Mouse (Mus musculus): ENCODE data around the gene P2rx7. TPM values are rescaled to one million over a fixed set of nuclear protein-coding genes. Genes with fewer than 3 reads are reported as not detected.

P2rx7 gene
- polyA plus RNA-seq, 1 experiment = 1.6 TPM

- TF ChIP-seq MYOD1 (IDR thresholded peaks at IDR 0.05; ENCODE audit: control insufficient read depth, insufficient read length, low read depth) (no peak), CEBPB (IDR thresholded peaks at IDR 0.05; ENCODE audit: low read depth) (no peak), MYOG (IDR thresholded peaks at IDR 0.05; ENCODE audit: control insufficient read depth, extremely low read depth, insufficient read length) (no peak), USF1 (IDR thresholded peaks at IDR 0.05; ENCODE audit: low read depth) (no peak), FOSL1 (IDR thresholded peaks at IDR 0.05; ENCODE audit: insufficient read depth, low read length, poor library complexity, severe bottlenecking) (no peak), CTCF (IDR thresholded peaks at IDR 0.05; ENCODE audit: control insufficient read depth, insufficient read depth, insufficient read length) (no peak), MAX (IDR thresholded peaks at IDR 0.05) (no peak)
- no peaks in the 10 kb centered on the region for H3K79me2 ChIP-seq (ENCODE audit: control insufficient read depth, insufficient read depth)
- no peak overlapping the region for H3K4me3 ChIP-seq (ENCODE audit: insufficient read depth, poor library complexity, severe bottlenecking)
- no peak overlapping the region for H3ac ChIP-seq (ENCODE audit: control insufficient read depth, insufficient read length, low read depth)
- H3K79me3 ChIP-seq (ENCODE audit: low read depth) = no peaks in the 10 kb centered on the region
- no peaks in the 10 kb centered on the region for H3K27me3 ChIP-seq (ENCODE audit: control insufficient read depth, insufficient read depth, insufficient read length)
- H3K36me3 ChIP-seq (ENCODE audit: control insufficient read depth, insufficient read depth) = no peaks in the 10 kb centered on the region
Measured at GRCm38 (mm10) chr5:122702156-122702555, 58.4 kb downstream of the P2rx7 start.

- Histone ChIP-seq H3K79me2 (ENCODE audit: control insufficient read depth, insufficient read depth) (no peaks in the 10 kb centered on the region), H3K27me3 (ENCODE audit: control insufficient read depth, insufficient read depth, insufficient read length) (no peaks in the 10 kb centered on the region), H3K36me3 (ENCODE audit: control insufficient read depth, insufficient read depth) (no peaks in the 10 kb centered on the region), H3ac (ENCODE audit: control insufficient read depth, insufficient read length, low read depth) (no peak overlapping the region), H3K79me3 (ENCODE audit: low read depth) (no peaks in the 10 kb centered on the region), H3K4me3 (ENCODE audit: insufficient read depth, poor library complexity, severe bottlenecking) (no peak overlapping the region)
- no peak for TF ChIP-seq CTCF (IDR thresholded peaks at IDR 0.05; ENCODE audit: control insufficient read depth, insufficient read depth, insufficient read length)
Measured at GRCm38 (mm10) chr5:122703574-122703973, 59.9 kb downstream of the P2rx7 start.

GRCm38 (mm10) chr5:122704571-122704970, 60.9 kb downstream of the P2rx7 start:
- Histone ChIP-seq H3K4me3 (ENCODE audit: insufficient read depth, poor library complexity, severe bottlenecking) (no peak overlapping the region), H3K36me3 (ENCODE audit: control insufficient read depth, insufficient read depth) (no peaks in the 10 kb centered on the region), H3K79me2 (ENCODE audit: control insufficient read depth, insufficient read depth) (no peaks in the 10 kb centered on the region), H3K79me3 (ENCODE audit: low read depth) (no peaks in the 10 kb centered on the region), H3K27me3 (ENCODE audit: control insufficient read depth, insufficient read depth, insufficient read length) (no peaks in the 10 kb centered on the region), H3ac (ENCODE audit: control insufficient read depth, insufficient read length, low read depth) (no peak overlapping the region)
- no peak for TF ChIP-seq USF1 (IDR thresholded peaks at IDR 0.05; ENCODE audit: low read depth)
- TF ChIP-seq CTCF (IDR thresholded peaks at IDR 0.05; ENCODE audit: control insufficient read depth, insufficient read depth, insufficient read length) = no peak
- no peak for TF ChIP-seq MAX (IDR thresholded peaks at IDR 0.05)
- no peak for TF ChIP-seq FOSL1 (IDR thresholded peaks at IDR 0.05; ENCODE audit: insufficient read depth, low read length, poor library complexity, severe bottlenecking)
- TF ChIP-seq CEBPB (IDR thresholded peaks at IDR 0.05; ENCODE audit: low read depth) = no peak
- TF ChIP-seq MYOG (IDR thresholded peaks at IDR 0.05; ENCODE audit: control insufficient read depth, extremely low read depth, insufficient read length) = no peak
- TF ChIP-seq MYOD1 (IDR thresholded peaks at IDR 0.05; ENCODE audit: control insufficient read depth, insufficient read length, low read depth) = no peak

DNA sequence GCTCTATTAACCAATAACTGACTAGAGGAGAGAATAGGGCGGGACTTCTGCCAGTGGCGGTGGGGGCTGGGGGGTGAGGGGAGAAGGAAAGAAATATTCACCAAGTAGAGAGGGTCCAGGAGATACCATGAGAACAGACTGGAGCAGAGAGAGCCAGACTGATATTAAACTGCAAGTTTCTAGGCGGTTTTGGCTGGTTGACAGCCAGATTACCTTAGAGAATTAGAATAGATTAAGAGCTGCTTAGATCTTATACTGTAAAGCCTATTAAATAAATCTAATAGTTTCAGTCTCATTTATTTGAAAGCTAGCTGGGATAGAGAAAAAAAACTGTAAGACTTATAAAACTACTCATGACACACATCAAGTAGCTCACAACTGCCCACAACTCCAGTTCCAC, 61.5 kb downstream of the P2rx7 start:
- TF ChIP-seq CTCF (IDR thresholded peaks at IDR 0.05; ENCODE audit: control insufficient read depth, insufficient read depth, insufficient read length) (no peak), FOSL1 (IDR thresholded peaks at IDR 0.05; ENCODE audit: insufficient read depth, low read length, poor library complexity, severe bottlenecking) (no peak), MYOG (IDR thresholded peaks at IDR 0.05; ENCODE audit: control insufficient read depth, extremely low read depth, insufficient read length) (no peak), CEBPB (IDR thresholded peaks at IDR 0.05; ENCODE audit: low read depth) (no peak), MAX (IDR thresholded peaks at IDR 0.05) (no peak), USF1 (IDR thresholded peaks at IDR 0.05; ENCODE audit: low read depth) (no peak)

DNA sequence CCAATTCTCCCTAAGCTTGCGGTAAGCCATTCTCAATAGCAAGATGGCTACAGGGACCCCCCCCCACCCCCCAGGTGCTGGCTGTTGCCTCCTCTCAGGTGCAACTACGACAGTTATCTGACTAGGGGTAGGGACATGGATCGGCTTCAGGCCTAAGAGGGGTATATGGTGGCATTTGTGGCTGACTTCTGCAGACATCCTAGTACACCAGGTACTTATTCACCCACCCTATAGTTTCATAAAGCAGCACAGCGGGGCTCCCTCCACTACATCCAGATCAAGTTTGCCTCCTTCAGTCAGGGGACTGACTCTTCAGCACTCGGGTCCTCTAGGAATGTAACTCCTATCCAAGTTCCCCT, 63.2 kb downstream of the P2rx7 start:
- Histone ChIP-seq H3ac (ENCODE audit: control insufficient read depth, insufficient read length, low read depth) (peak overlapping the region; percentile 80), H3K79me2 (ENCODE audit: control insufficient read depth, insufficient read depth) (no peaks in the 10 kb centered on the region), H3K79me3 (ENCODE audit: low read depth) (no peaks in the 10 kb centered on the region), H3K27me3 (ENCODE audit: control insufficient read depth, insufficient read depth, insufficient read length) (no peaks in the 10 kb centered on the region), H3K36me3 (ENCODE audit: control insufficient read depth, insufficient read depth) (no peaks in the 10 kb centered on the region), H3K4me3 (ENCODE audit: insufficient read depth, poor library complexity, severe bottlenecking) (peak overlapping the region; percentile 42)
- TF ChIP-seq MYOG (IDR thresholded peaks at IDR 0.05; ENCODE audit: control insufficient read depth, extremely low read depth, insufficient read length) (no peak), CEBPB (IDR thresholded peaks at IDR 0.05; ENCODE audit: low read depth) (no peak), CTCF (IDR thresholded peaks at IDR 0.05; ENCODE audit: control insufficient read depth, insufficient read depth, insufficient read length) (no peak), MYOD1 (IDR thresholded peaks at IDR 0.05; ENCODE audit: control insufficient read depth, insufficient read length, low read depth) (no peak), USF1 (IDR thresholded peaks at IDR 0.05; ENCODE audit: low read depth) (no peak), MAX (IDR thresholded peaks at IDR 0.05) (no peak), FOSL1 (IDR thresholded peaks at IDR 0.05; ENCODE audit: insufficient read depth, low read length, poor library complexity, severe bottlenecking) (no peak)

More for the DNA sequence above, 61.5 kb downstream of the P2rx7 start:
- H3K4me3 ChIP-seq (ENCODE audit: insufficient read depth, poor library complexity, severe bottlenecking) = no peak overlapping the region
- no peak overlapping the region for H3ac ChIP-seq (ENCODE audit: control insufficient read depth, insufficient read length, low read depth)
- no peaks in the 10 kb centered on the region for H3K36me3 ChIP-seq (ENCODE audit: control insufficient read depth, insufficient read depth)
- no peaks in the 10 kb centered on the region for H3K79me3 ChIP-seq (ENCODE audit: low read depth)
- H3K27me3 ChIP-seq (ENCODE audit: control insufficient read depth, insufficient read depth, insufficient read length) = no peaks in the 10 kb centered on the region
- H3K79me2 ChIP-seq (ENCODE audit: control insufficient read depth, insufficient read depth) = no peaks in the 10 kb centered on the region

- H3K79me3 ChIP-seq (ENCODE audit: low read depth) = no peaks in the 10 kb centered on the region
- peak within 1 kb of the TSS; percentile 80 for H3ac ChIP-seq (ENCODE audit: control insufficient read depth, insufficient read length, low read depth)
- H3K79me2 ChIP-seq (ENCODE audit: control insufficient read depth, insufficient read depth) = no peaks in the 10 kb centered on the region
- H3K36me3 ChIP-seq (ENCODE audit: control insufficient read depth, insufficient read depth) = no peaks in the 10 kb centered on the region
- TF ChIP-seq MYOG (IDR thresholded peaks at IDR 0.05; ENCODE audit: control insufficient read depth, extremely low read depth, insufficient read length) (no peak), MAX (IDR thresholded peaks at IDR 0.05) (peak; percentile 75), USF1 (IDR thresholded peaks at IDR 0.05; ENCODE audit: low read depth) (peak; percentile 68)
- H3K4me3 ChIP-seq (ENCODE audit: insufficient read depth, poor library complexity, severe bottlenecking) = peak within 1 kb of the TSS; percentile 42
- no peaks in the 10 kb centered on the region for H3K27me3 ChIP-seq (ENCODE audit: control insufficient read depth, insufficient read depth, insufficient read length)
Measured at GRCm38 (mm10) chr5:122707276-122708181, 63.8 kb downstream of the P2rx7 start, which contains the start of gene P2rx4. P2rx4 (plus strand) TSS chr5:122707544.
